ENCODE assay signal across 8 mouse cellular contexts in the genomic region with DNA sequence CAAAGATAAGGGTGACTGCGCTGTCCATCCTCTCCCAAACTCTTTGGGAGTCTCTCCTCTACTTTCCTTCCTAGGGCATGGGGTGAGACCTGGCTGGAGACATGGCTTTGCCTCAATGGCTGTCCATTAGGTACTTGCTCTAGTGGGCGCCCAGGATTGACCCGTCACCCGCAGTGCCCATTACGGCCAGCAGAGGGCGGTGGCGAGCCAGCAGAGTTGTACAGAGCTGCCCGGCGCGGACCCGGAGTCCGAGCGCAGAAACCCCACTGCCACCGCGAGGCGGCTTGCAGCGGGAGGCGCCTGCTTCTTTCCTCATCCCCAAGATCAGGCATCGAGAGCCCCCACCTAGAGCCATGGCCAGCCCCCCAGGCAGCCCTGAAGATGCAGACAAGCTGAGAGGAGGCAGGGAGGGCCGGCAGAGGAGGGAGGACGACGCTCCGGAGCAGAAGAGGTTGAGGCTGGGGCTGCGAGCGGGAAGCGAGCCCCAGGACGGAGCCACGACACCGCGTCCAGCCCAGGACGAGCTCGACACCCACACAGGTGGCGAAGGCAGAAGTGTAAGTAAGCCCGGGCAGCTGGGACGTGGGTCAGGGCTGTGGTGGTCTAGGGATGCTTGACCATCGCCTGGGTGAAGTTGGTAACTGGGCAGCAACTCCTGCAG. TPM values are rescaled to one million over a fixed set of nuclear protein-coding genes. Genes with fewer than 3 reads are reported as not detected.
DNase-seq lines count a peak whose midpoint lies in the region; ATAC-seq and TF ChIP-seq lines count a peak whose summit lies in the region.

No protein-coding gene starts in this region.

- H3K9me3 ChIP-seq in intestine, postnatal 0 days (ENCODE audit: control insufficient read depth), result no peaks in the 10 kb centered on the region
- no peaks in the 10 kb centered on the region for H3K9me3 ChIP-seq in midbrain, embryonic 11.5 days (ENCODE audit: control insufficient read depth, low read length)

- intact Hi-C loops in left cerebral cortex, postnatal 36 days (cut with DNase I), result loop anchor here (1.0 to 5.0 kb wide), 4 partner anchors 101 to 1176 kb away; no protein-coding TSS in a partner anchor

- no peaks in the 10 kb centered on the region for H3K36me3 ChIP-seq in intestine, postnatal 0 days (ENCODE audit: control insufficient read depth, insufficient read depth)
- H3K36me3 ChIP-seq in midbrain, embryonic 11.5 days (ENCODE audit: control insufficient read depth, insufficient read depth, low read length), result no peaks in the 10 kb centered on the region

- ATAC-seq in granulocyte monocyte progenitor cell, adult 5-6 weeks (replicated peaks; ENCODE audit: poor library complexity, severe bottlenecking), result peak; percentile 84
- ATAC-seq in intestine, postnatal 0 days, result peak; percentile 72
- ATAC-seq in midbrain, embryonic 11.5 days (ENCODE audit: low FRiP score), result peak; percentile 93

- peaks cover 4% of the 10 kb centered on the region; the same call in 1 of the 2 replicates for H3K4me1 ChIP-seq in intestine, postnatal 0 days (replicated peaks; ENCODE audit: control insufficient read depth, insufficient read depth, low read length)
- no peaks in the 10 kb centered on the region for H3K4me1 ChIP-seq in midbrain, embryonic 11.5 days (ENCODE audit: control insufficient read depth, insufficient read depth, low read length)

- peak overlapping the region; percentile 71 for H3K4me2 ChIP-seq in intestine, postnatal 0 days (replicated peaks; ENCODE audit: low read depth)
- H3K4me2 ChIP-seq in midbrain, embryonic 11.5 days, result peak overlapping the region; percentile 91

- TF ChIP-seq CTCF in intestine, postnatal 0 days (IDR thresholded peaks at IDR 0.05; ENCODE audit: low read depth), result peak; percentile 99

- H3K9ac ChIP-seq in intestine, postnatal 0 days (ENCODE audit: low read depth, low read length), result no peak overlapping the region
- peak overlapping the region; percentile 71 for H3K9ac ChIP-seq in midbrain, embryonic 11.5 days (ENCODE audit: low read length)

- peak; percentile 77 for DNase-seq in adrenal gland, adult 8-10 months
- DNase-seq in embryo, embryonic 9.5 days (ENCODE audit: extremely low spot score), result peak; percentile 96
- DNase-seq in left cerebral cortex, postnatal 36 days (ENCODE audit: low spot score in 2 of 2), result peak; percentile 86 to 87
- peak; percentile 99 for DNase-seq in midbrain, embryonic 11.5 days (ENCODE audit: low spot score, missing footprints)
- DNase-seq in right cerebral cortex, postnatal 4 days, result peak; percentile 94
- DNase-seq in yolk sac, embryonic 10.5 days (ENCODE audit: low spot score), result peak; percentile 82

- H3K27ac ChIP-seq in intestine, postnatal 0 days (ENCODE audit: low read depth, low read length), result no peak overlapping the region
- H3K27ac ChIP-seq in midbrain, embryonic 11.5 days (ENCODE audit: low read depth, low read length), result no peak overlapping the region

- 2% methylated on average over 36 of the region's 36 CpGs for WGBS in intestine, postnatal 0 days
- WGBS in midbrain, embryonic 11.5 days, result under 1% methylated on average over 36 of the region's 36 CpGs

- peak overlapping the region; percentile 22; the same call in 1 of the 2 replicates for H3K4me3 ChIP-seq in intestine, postnatal 0 days (ENCODE audit: low read depth, low read length)
- H3K4me3 ChIP-seq in midbrain, embryonic 11.5 days (ENCODE audit: low read depth, low read length), result peak overlapping the region; percentile 41

- H3K27me3 ChIP-seq in intestine, postnatal 0 days (replicated peaks; ENCODE audit: control insufficient read depth, insufficient read depth, low read length), result peaks cover 11% of the 10 kb centered on the region
- peaks cover 10% of the 10 kb centered on the region for H3K27me3 ChIP-seq in midbrain, embryonic 11.5 days (ENCODE audit: control insufficient read depth, insufficient read depth, low read length)

RNA-seq across cellular contexts. Expression of a gene that starts 50.9 kb away (rescaled TPM):
- 10 to 100 TPM; 25.3 to 33.9 (median 32.5) TPM for total RNA-seq in adrenal gland, adult 8-10 months (2022)
- total RNA-seq in granulocyte monocyte progenitor cell, adult 5-6 weeks (2014; fragmentation: Nextera tagmentation), result 28.8 and 49.0 TPM in 2 replicates
- total RNA-seq in granulocyte monocyte progenitor cell, adult 5-6 weeks (2017), result 17.9 and 23.1 TPM in 2 replicates
- 17.9 and 18.5 TPM in 2 replicates for polyA plus RNA-seq in intestine, postnatal 0 days (2015; fragmentation: Nextera tagmentation; extraction: Ambion mirVana)
- total RNA-seq in left cerebral cortex, postnatal 36 days (2021), result 1 to 10 TPM; 3.8 to 4.1 TPM
- 13.2 and 15.0 TPM in 2 replicates for polyA plus RNA-seq in midbrain, embryonic 11.5 days (2014; fragmentation: Nextera tagmentation; extraction: Ambion mirVana)
